Mouse (Mus musculus) thymus, adult 2 months (tissue): ENCODE results near the gene Ldah.

Experiments used
- CTCF ChIP-seq: fragments of 200-500 bp; IDR thresholded peaks from 2 replicates; pipeline ENCODE4 v1.5.1; 2012; ENCODE audit warnings: mild to moderate bottlenecking, control low read depth, low read length, moderate library complexity, borderline replicate concordance; ENCODE audit not compliant: control insufficient read depth, poor library complexity, insufficient read depth; ENCODE audit errors: extremely low read depth
- POLR2A ChIP-seq: fragments of 200-500 bp; IDR thresholded peaks from 2 replicates; pipeline ENCODE4 v1.6.1; 2012; ENCODE audit warnings: mild to moderate bottlenecking, low read length, control low read depth, moderate library complexity; ENCODE audit not compliant: control insufficient read depth, poor library complexity, insufficient read depth; ENCODE audit errors: extremely low read depth

DNA sequence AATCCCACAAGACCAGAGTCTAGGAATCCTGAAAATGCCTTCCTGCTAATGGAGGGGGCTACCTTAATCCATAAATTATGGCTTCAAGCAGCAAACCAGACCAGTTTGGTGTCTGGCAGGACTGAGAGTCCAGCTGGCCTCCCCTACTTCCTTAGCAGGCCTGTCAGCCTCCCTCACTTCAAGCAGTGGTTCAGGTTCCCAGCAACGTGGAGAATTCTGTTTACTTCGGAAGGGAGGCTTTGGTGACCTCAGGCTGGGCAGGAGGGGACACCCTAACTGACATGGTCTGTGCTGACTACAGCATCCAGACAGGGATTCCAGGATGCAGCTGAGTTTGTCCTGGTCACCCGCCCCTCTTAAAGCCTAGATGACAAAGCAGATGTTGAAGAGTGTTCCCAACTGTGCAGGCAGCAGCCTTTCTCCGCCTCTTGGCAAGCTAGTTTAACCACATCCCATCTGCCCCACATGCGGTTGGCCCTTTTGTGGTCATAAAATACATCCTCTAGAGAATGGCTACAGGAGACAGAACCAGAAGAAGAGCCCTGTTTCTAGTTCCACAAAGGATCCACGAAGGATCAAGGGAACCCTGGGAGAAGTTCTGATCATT, 87.5 kb downstream of the Ldah start:
- no peak for TF ChIP-seq POLR2A
- TF ChIP-seq CTCF: no peak
